Comparison of ENCODE assay signal across 28 mouse cellular contexts in genomic region chr17:57079919-57080318, GRCm38 (mm10). TPM values are rescaled to one million over a fixed set of nuclear protein-coding genes. Genes with fewer than 3 reads are reported as not detected.
A peak's percentile ranks its signal among the peaks of the same experiment; 100 is the strongest.
DNase-seq lines count a peak whose midpoint lies in the region; ATAC-seq and TF ChIP-seq lines count a peak whose summit lies in the region.
"Had no signal": no experiment of that assay in that cellular context is flagged by ENCODE, and none has a peak within 500 bp of the region (broad histone marks: within the 10 kb centered on the region; RNA-seq: fewer than 3 reads in every experiment).

No protein-coding gene starts in this region.

- H3K9me3 ChIP-seq in intestine, embryonic 14.5 days (ENCODE audit: control insufficient read depth, low read length), result no peaks in the 10 kb centered on the region
- H3K9me3 ChIP-seq in intestine, postnatal 0 days (ENCODE audit: control insufficient read depth), result no peaks in the 10 kb centered on the region
- H3K9me3 ChIP-seq in intestine, embryonic 16.5 days (ENCODE audit: control insufficient read depth, low read length), result no peaks in the 10 kb centered on the region
- no peaks in the 10 kb centered on the region for H3K9me3 ChIP-seq in stomach, embryonic 15.5 days
- H3K9me3 ChIP-seq: embryonic facial prominence, embryonic 10.5 days; embryonic facial prominence, embryonic 13.5 days; forebrain, embryonic 12.5 days; forebrain, embryonic 15.5 days; heart, embryonic 12.5 days; heart, embryonic 15.5 days had no signal

- WGBS in intestine, embryonic 14.5 days, result 61% methylated on average over 3 of the region's 3 CpGs
- WGBS in intestine, postnatal 0 days, result 41% methylated on average over 3 of the region's 3 CpGs
- WGBS in intestine, embryonic 16.5 days, result 54% methylated on average over 3 of the region's 3 CpGs
- 51% methylated on average over 3 of the region's 3 CpGs for WGBS in stomach, embryonic 15.5 days

- 0 out of 2 replicates have a peak, but pooled peaks cover 6% of the 10 kb centered on the region for H3K36me3 ChIP-seq in intestine, embryonic 14.5 days (ENCODE audit: control insufficient read depth, insufficient read depth, low read length)
- H3K36me3 ChIP-seq in intestine, postnatal 0 days (ENCODE audit: control insufficient read depth, insufficient read depth), result no peaks in the 10 kb centered on the region
- no peaks in the 10 kb centered on the region; the same call in 1 of the 2 replicates for H3K36me3 ChIP-seq in intestine, embryonic 16.5 days (ENCODE audit: control insufficient read depth, insufficient read depth, low read length)
- no peaks in the 10 kb centered on the region for H3K36me3 ChIP-seq in stomach, embryonic 15.5 days
- H3K36me3 ChIP-seq: embryonic facial prominence, embryonic 13.5 days; heart, embryonic 12.5 days; heart, embryonic 15.5 days had no signal

- H3K9ac ChIP-seq in intestine, embryonic 14.5 days (ENCODE audit: low read length), result no peak overlapping the region
- H3K9ac ChIP-seq in intestine, postnatal 0 days (ENCODE audit: low read depth, low read length), result no peak overlapping the region
- no peak overlapping the region for H3K9ac ChIP-seq in intestine, embryonic 16.5 days (ENCODE audit: low read depth, low read length)
- no peak overlapping the region for H3K9ac ChIP-seq in stomach, embryonic 15.5 days
- H3K9ac ChIP-seq: embryonic facial prominence, embryonic 13.5 days; forebrain, embryonic 12.5 days; forebrain, embryonic 15.5 days; heart, embryonic 12.5 days; heart, embryonic 15.5 days; hindbrain, embryonic 14.5 days had no signal

- H3K4me1 ChIP-seq in intestine, embryonic 14.5 days (replicated peaks; ENCODE audit: control insufficient read depth, insufficient read depth, low read length), result peaks cover 10% of the 10 kb centered on the region
- no peaks in the 10 kb centered on the region for H3K4me1 ChIP-seq in intestine, postnatal 0 days (replicated peaks; ENCODE audit: control insufficient read depth, insufficient read depth, low read length)
- 0 out of 2 replicates have a peak, but pooled peaks cover 6% of the 10 kb centered on the region for H3K4me1 ChIP-seq in intestine, embryonic 16.5 days (ENCODE audit: control insufficient read depth, insufficient read depth, low read length)
- peaks cover 10% of the 10 kb centered on the region; the same call in 1 of the 2 replicates for H3K4me1 ChIP-seq in stomach, embryonic 15.5 days
- H3K4me1 ChIP-seq: embryonic facial prominence, embryonic 13.5 days; heart, embryonic 15.5 days had no signal

- H3K4me3 ChIP-seq in intestine, embryonic 14.5 days (ENCODE audit: low read depth, low read length), result no peak overlapping the region
- H3K4me3 ChIP-seq in intestine, postnatal 0 days (ENCODE audit: low read depth, low read length), result no peak overlapping the region
- H3K4me3 ChIP-seq in intestine, embryonic 16.5 days (ENCODE audit: low read length), result no peak overlapping the region
- no peak overlapping the region for H3K4me3 ChIP-seq in stomach, embryonic 15.5 days (replicated peaks)
- H3K4me3 ChIP-seq: embryonic facial prominence, embryonic 10.5 days; embryonic facial prominence, embryonic 13.5 days; erythroblast, embryonic 14.5 days; forebrain, embryonic 12.5 days; forebrain, embryonic 15.5 days; heart, embryonic 12.5 days; heart, embryonic 15.5 days had no signal

- ATAC-seq in intestine, embryonic 14.5 days (replicated peaks; ENCODE audit: low FRiP score, low TSS enrichment, low read depth), result peak; percentile 63
- no peak for ATAC-seq in intestine, postnatal 0 days
- ATAC-seq in intestine, embryonic 16.5 days, result peak; percentile 23; the same call in 1 of the 2 replicates
- peak; percentile 76 for ATAC-seq in stomach, embryonic 15.5 days (ENCODE audit: insufficient read depth, low FRiP score, low read depth)
- ATAC-seq: CD4-positive, CD25-positive, alpha-beta regulatory T cell, adult 4 months; forebrain, embryonic 15.5 days; hindbrain, postnatal 0 days had no signal

- no peak overlapping the region for H3K4me2 ChIP-seq in intestine, embryonic 14.5 days (ENCODE audit: low read length)
- no peak overlapping the region for H3K4me2 ChIP-seq in intestine, postnatal 0 days (replicated peaks; ENCODE audit: low read depth)
- no peak overlapping the region for H3K4me2 ChIP-seq in intestine, embryonic 16.5 days (ENCODE audit: low read depth, low read length)
- no peak overlapping the region for H3K4me2 ChIP-seq in stomach, embryonic 15.5 days
- H3K4me2 ChIP-seq: embryonic facial prominence, embryonic 13.5 days; forebrain, embryonic 12.5 days; forebrain, embryonic 15.5 days; heart, embryonic 12.5 days; heart, embryonic 15.5 days; hindbrain, embryonic 14.5 days had no signal

- DNase-seq in intestine, embryonic 14.5 days (ENCODE audit: low spot score), result no peak
- no peak for DNase-seq in urinary bladder, adult 18-20 months (ENCODE audit: low spot score in 2 of 2)
- DNase-seq in lung, adult 18-20 months, result no peak
- no peak for DNase-seq in ovary, postnatal 14 days (ENCODE audit: low spot score)
- DNase-seq: adrenal gland, adult 2 months; adrenal gland, postnatal 25 days; B cell, adult 2 months; cerebellum, adult 18-20 months; cerebellum, adult 9-10 months; cerebellum, postnatal 36 days; embryo, embryonic 11 days; gastrocnemius, postnatal 25 days; heart, adult 18-20 months; heart, postnatal 14 days; heart, postnatal 4 days had no signal

- peak overlapping the region; percentile 47; the same call in 1 of the 2 replicates for H3K27ac ChIP-seq in intestine, embryonic 14.5 days (ENCODE audit: low read depth)
- no peak overlapping the region for H3K27ac ChIP-seq in intestine, postnatal 0 days (ENCODE audit: low read depth, low read length)
- no peak overlapping the region for H3K27ac ChIP-seq in intestine, embryonic 16.5 days (ENCODE audit: low read length)
- no peak overlapping the region; the same call in 1 of the 2 replicates for H3K27ac ChIP-seq in stomach, embryonic 15.5 days
- H3K27ac ChIP-seq: embryonic facial prominence, embryonic 10.5 days; embryonic facial prominence, embryonic 13.5 days; forebrain, embryonic 12.5 days; forebrain, embryonic 15.5 days; heart, embryonic 15.5 days; hindbrain, embryonic 14.5 days; hindbrain, postnatal 0 days had no signal

- no peaks in the 10 kb centered on the region for H3K27me3 ChIP-seq in intestine, embryonic 14.5 days (replicated peaks; ENCODE audit: control insufficient read depth, insufficient read depth, low read length)
- no peaks in the 10 kb centered on the region for H3K27me3 ChIP-seq in intestine, postnatal 0 days (replicated peaks; ENCODE audit: control insufficient read depth, insufficient read depth, low read length)
- no peaks in the 10 kb centered on the region for H3K27me3 ChIP-seq in intestine, embryonic 16.5 days (replicated peaks; ENCODE audit: control insufficient read depth, insufficient read depth, low read length)
- no peaks in the 10 kb centered on the region for H3K27me3 ChIP-seq in stomach, embryonic 15.5 days (replicated peaks)
- H3K27me3 ChIP-seq: forebrain, embryonic 15.5 days had no signal

- TF ChIP-seq CTCF in intestine, postnatal 0 days (IDR thresholded peaks at IDR 0.05; ENCODE audit: low read depth), result no peak

RNA-seq across cellular contexts. Expression of gene Dennd1c, which starts 1.6 kb away (rescaled TPM):
- polyA plus RNA-seq in intestine, embryonic 14.5 days (2014; fragmentation: Nextera tagmentation; extraction: Ambion mirVana), result 6.3 and 6.4 TPM in 2 replicates
- 5.2 and 5.3 TPM in 2 replicates for polyA plus RNA-seq in intestine, postnatal 0 days (2015; fragmentation: Nextera tagmentation; extraction: Ambion mirVana)
- polyA plus RNA-seq in intestine, embryonic 16.5 days (2015; fragmentation: Nextera tagmentation; extraction: Ambion mirVana), result 7.4 and 8.1 TPM in 2 replicates
- 6.3 and 8.2 TPM in 2 replicates for polyA plus RNA-seq in stomach, embryonic 15.5 days (2015; fragmentation: Nextera tagmentation; extraction: Ambion mirVana)

RNA-seq across cellular contexts. Expression of gene Tubb4a, which starts 7.7 kb away (rescaled TPM):
- 36.4 and 43.1 TPM in 2 replicates for polyA plus RNA-seq in intestine, embryonic 14.5 days (2014; fragmentation: Nextera tagmentation; extraction: Ambion mirVana)
- 12.6 and 14.6 TPM in 2 replicates for polyA plus RNA-seq in intestine, postnatal 0 days (2015; fragmentation: Nextera tagmentation; extraction: Ambion mirVana)
- polyA plus RNA-seq in intestine, embryonic 16.5 days (2015; fragmentation: Nextera tagmentation; extraction: Ambion mirVana), result 20.3 and 22.6 TPM in 2 replicates
- polyA plus RNA-seq in stomach, embryonic 15.5 days (2015; fragmentation: Nextera tagmentation; extraction: Ambion mirVana), result 20.3 and 23.9 TPM in 2 replicates
- polyA plus RNA-seq: erythroblast, embryonic 14.5 days had no signal

RNA-seq across cellular contexts. Expression of gene Slc25a23, which starts 20.3 kb away (rescaled TPM):
- polyA plus RNA-seq in intestine, embryonic 14.5 days (2014; fragmentation: Nextera tagmentation; extraction: Ambion mirVana), result 11.2 and 12.2 TPM in 2 replicates
- polyA plus RNA-seq in intestine, postnatal 0 days (2015; fragmentation: Nextera tagmentation; extraction: Ambion mirVana), result 4.8 and 5.1 TPM in 2 replicates
- 5.7 and 6.7 TPM in 2 replicates for polyA plus RNA-seq in intestine, embryonic 16.5 days (2015; fragmentation: Nextera tagmentation; extraction: Ambion mirVana)
- 8.7 and 10.0 TPM in 2 replicates for polyA plus RNA-seq in stomach, embryonic 15.5 days (2015; fragmentation: Nextera tagmentation; extraction: Ambion mirVana)

RNA-seq across cellular contexts. Expression of gene Crb3, which starts 21.0 kb away (rescaled TPM):
- polyA plus RNA-seq in intestine, embryonic 14.5 days (2014; fragmentation: Nextera tagmentation; extraction: Ambion mirVana), result 60.3 and 75.4 TPM in 2 replicates
- 121 and 130 TPM in 2 replicates for polyA plus RNA-seq in intestine, postnatal 0 days (2015; fragmentation: Nextera tagmentation; extraction: Ambion mirVana)
- polyA plus RNA-seq in intestine, embryonic 16.5 days (2015; fragmentation: Nextera tagmentation; extraction: Ambion mirVana), result 113 TPM in 2 replicates
- polyA plus RNA-seq in stomach, embryonic 15.5 days (2015; fragmentation: Nextera tagmentation; extraction: Ambion mirVana), result 50.8 and 60.8 TPM in 2 replicates

RNA-seq across cellular contexts. Expression of gene Tnfsf9, which starts 25.2 kb away (rescaled TPM):
- 10.4 and 10.8 TPM in 2 replicates for polyA plus RNA-seq in intestine, embryonic 14.5 days (2014; fragmentation: Nextera tagmentation; extraction: Ambion mirVana)
- polyA plus RNA-seq in intestine, postnatal 0 days (2015; fragmentation: Nextera tagmentation; extraction: Ambion mirVana), result 1.2 and 1.6 TPM in 2 replicates
- 6.0 and 6.2 TPM in 2 replicates for polyA plus RNA-seq in intestine, embryonic 16.5 days (2015; fragmentation: Nextera tagmentation; extraction: Ambion mirVana)
- polyA plus RNA-seq in stomach, embryonic 15.5 days (2015; fragmentation: Nextera tagmentation; extraction: Ambion mirVana), result 9.5 and 10.1 TPM in 2 replicates
